Mouse (Mus musculus) layer of hippocampus, adult 9-11 months (tissue): ENCODE results near the gene Cpt1a.

Experiments
- DNase-seq: peaks from one replicate; pipeline ENCODE4 v3.0.0; 2022

The Cpt1a gene

DNA sequence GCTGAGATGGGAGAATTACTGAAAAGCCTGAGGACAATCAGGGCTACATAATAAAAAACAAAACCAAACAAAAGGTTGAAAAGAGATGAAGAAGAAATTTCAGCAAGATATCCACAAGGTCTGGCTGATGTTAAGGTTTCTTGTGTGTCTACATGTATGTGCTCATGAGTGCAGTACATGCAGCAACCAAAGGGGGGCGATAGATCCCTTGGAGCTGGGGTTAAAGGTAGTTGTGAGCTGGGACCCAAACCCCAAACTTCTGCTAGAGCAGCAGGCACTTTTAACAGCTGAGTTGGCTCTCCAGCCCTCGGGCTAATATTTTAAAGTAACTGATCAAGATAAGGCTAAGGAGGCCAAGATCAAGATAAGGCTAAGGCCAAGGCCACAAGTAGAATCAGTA lies 51.9 kb downstream of the Cpt1a start:
- no peak for DNase-seq

- DNase-seq: no peak
Measured at GRCm38 (mm10) chr19:3375945-3376495, 53.9 kb downstream of the Cpt1a start.

DNA sequence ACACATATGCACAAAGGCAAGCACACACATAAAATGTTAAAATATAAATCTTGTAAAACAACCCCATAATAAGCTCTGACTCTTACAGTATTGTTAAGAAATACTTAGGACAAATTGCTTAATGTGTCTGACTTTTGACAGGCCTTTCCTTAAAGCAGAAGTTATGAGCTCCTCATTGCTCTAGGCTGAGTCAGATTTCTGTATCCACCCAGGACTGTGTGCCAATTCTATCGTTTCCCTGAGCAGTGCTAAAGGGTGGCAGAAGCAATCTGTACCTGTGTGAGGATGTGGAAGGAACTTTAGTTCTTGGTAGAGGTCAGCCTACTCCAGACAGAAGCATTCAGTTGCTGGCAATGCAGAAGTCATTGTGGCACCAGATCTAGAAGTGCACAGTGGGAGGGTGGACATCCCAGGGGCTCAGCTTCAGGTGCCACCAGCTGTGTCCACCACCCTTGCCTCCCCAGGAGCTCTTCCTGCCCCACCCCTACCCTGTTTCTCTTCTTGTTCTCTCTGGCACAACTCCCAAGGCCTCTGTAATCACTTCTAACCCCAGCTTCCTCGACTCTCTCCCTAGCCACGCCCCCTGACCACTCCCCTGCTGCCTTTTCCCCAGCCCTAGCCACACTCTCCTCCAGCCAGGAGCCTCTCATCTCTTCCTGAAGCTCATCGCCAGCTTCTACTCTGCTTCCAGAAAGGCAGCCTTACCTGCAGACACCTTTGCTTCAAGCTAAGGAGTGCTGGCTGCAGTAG lies 55.0 kb downstream of the Cpt1a start:
- DNase-seq: no peak

DNA sequence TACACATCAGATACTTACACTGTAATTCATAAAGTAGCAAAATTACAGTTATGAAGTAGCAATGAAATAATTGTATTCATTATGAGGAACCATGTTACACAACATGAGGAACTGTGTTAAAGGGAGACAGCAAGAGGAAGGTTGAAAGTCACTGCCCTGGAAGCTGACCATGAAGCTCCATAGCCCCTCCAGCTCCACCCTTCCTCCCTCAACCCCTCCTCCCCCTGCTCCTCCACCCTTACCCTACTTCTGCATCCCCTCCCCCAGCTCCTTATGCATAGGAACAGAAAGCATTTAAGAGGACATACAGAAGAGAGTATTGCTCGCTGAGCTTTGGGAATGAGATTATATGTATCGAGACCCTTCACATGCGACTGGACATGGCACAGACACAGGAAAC lies 56.5 kb downstream of the Cpt1a start:
- no peak for DNase-seq

DNA sequence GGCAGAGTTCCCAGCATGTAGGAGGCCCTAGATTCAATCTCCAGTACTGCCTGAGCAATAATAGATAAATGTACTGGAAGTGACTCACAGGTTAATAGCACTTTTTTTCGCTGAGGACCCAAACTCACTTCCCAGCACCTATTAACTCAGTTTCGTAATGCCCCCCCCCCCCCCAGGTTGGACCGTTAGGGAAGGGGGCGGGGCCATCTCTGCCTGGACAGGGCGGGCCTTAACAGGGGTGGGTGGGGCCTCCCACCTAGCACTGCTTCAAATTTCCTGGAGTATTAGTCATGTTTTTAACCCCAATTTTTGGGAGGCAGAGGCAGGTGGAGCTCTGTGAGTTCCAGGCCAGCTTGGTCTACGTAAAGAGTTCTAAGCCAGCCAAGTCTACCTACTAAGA lies 65.9 kb downstream of the Cpt1a start:
- no peak for DNase-seq

DNA sequence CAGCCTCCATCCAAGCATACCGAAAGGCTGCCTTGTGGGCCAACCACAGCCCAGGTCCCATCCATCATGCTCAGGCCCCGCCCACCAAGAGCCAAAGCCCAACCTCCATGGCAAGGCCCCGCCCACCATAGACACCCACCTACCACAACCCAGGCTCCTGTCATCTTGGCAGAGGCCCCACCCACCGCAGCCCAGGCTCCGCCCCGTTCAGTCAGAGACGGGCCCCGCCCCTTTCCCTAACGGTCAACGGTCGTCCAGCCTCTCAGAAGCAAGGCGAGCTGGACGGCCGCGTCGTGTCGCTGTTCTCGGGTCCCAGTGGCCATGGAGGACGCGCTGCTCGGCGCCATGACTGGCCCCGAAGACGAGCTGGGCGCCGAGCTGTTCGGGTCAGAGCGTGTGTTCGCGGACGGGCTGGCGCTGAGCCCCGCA lies 66.5 kb downstream of the Cpt1a start, which contains the start of gene Tesmin:
TSS of gene Tesmin (plus strand) at position 229 of the 429 bp plus-strand sequence.
- DNase-seq: peak; percentile 89

DNA sequence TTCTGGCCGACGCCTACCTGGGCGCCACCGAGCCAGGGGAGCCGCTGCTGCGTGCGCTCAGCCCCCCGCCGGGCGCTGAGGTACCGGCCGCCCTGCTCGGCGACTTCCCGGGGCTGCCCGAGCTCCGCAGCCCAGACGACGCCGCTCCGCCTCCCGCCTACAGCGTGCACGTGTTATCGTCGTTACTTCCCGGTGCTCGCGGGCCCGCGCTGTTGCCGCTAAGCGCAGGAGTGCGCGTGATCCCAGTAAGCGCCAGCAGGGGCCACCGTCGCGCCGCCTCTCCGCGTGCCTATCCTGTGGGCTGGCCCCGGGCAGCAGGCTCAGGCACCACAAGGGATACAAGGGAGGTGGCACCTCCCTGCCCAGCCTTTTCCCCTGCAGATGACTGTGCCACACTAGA lies 67.0 kb downstream of the Cpt1a start:
- peak; percentile 84 for DNase-seq

- DNase-seq: no peak
Measured at GRCm38 (mm10) chr19:3392384-3392783, 70.2 kb downstream of the Cpt1a start.

DNA sequence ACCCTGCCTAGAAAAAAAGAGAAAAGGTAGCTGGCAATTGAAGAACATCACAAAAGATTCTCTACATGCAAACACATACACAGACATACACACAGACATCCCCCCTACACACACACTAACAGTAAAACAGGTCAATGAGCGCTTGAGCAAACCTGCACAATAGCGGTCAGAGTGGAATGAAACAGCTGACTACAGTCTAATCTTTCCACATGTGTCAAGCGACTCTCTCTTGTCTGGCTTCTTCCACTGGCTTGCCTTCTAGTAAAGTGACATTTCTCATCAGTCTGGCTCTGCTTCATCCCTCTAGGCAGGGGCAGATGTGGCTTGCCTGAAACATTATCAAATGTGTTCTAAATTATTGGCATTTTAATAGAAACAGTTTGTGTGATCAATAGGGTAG lies 72.1 kb downstream of the Cpt1a start:
- no peak for DNase-seq

DNA sequence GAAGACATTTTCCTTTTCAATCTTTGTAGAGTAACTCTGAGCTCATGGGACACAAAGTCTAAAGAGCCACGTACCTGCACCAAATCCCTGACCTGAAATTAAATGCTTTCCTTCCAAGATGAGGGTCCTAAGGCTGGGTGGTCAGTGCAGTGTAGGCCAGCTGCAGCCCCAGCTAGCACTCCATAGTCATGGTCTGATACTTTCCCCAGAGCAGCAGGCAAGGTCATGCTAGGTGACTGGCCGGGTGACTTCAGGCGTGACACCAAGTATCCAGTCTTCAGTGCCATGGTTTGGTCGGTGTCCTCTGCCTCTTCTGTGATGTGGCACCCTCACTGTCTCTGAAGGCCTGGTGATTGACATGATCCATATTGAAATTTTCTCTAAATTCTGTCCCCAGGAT lies 77.9 kb downstream of the Cpt1a start:
- DNase-seq: no peak

- no peak for DNase-seq
Measured at GRCm38 (mm10) chr19:3401504-3401903, 79.4 kb downstream of the Cpt1a start.

GRCm38 (mm10) chr19:3401943-3402342 lies 79.8 kb downstream of the Cpt1a start:
- DNase-seq: no peak

- DNase-seq: no peak
Measured at GRCm38 (mm10) chr19:3402390-3402789, 80.3 kb downstream of the Cpt1a start.

GRCm38 (mm10) chr19:3404030-3404429 lies 81.9 kb downstream of the Cpt1a start:
- no peak for DNase-seq

GRCm38 (mm10) chr19:3405531-3406281 lies 83.6 kb downstream of the Cpt1a start:
- DNase-seq: no peak

DNA sequence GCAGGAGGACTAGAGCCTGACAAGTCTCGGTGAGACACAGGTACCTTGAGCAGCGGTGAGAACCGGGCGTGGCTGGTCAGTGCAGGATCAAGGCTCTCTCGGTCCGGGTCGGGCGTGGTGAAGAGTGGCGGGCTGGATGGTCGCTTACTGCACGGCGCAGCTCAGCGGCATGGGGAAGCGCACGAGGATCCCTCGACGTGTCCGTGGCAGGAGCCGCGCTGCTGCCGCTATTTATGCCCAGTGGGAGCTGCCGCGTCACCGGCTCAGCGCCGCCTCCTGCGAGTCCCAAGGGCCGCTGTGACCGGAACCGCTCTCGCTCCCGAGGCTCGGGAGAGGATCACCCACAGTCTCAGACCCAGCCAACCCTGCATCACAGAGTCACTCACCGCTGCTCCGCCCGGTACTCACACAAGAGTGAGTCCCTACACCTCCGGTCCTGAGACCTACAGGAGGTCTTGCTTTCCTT lies 92.2 kb downstream of the Cpt1a start, which contains the start of gene Gal:
TSS of gene Gal (minus strand) at position 277 of the 466 bp plus-strand sequence.
- DNase-seq: no peak

GRCm38 (mm10) chr19:3419251-3419650 lies 97.1 kb downstream of the Cpt1a start:
- peak; percentile 42 for DNase-seq

GRCm38 (mm10) chr19:3422488-3422887 lies 100.4 kb downstream of the Cpt1a start:
- no peak for DNase-seq

GRCm38 (mm10) chr19:3422981-3423380 lies 100.8 kb downstream of the Cpt1a start:
- DNase-seq: no peak

DNA sequence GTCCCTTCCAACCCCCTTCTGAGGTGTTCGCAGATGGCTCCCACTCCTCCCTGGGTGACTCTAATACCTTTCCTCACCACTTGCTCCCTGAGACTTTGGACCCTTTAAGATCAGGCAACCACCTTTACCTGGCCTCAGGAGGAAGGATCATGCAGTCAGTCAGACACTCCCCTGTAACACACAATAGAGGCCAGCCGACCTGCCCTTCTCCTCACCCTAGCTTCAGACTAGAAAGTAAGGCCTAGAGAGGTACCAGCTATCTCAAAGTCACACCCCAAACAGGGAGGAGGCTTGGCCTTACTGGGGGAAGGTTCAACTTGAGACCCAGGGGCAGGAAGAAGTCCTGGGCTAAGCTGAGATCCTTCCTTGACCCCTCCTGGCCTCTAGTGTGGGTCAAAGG lies 102.1 kb downstream of the Cpt1a start:
- no peak for DNase-seq

DNA sequence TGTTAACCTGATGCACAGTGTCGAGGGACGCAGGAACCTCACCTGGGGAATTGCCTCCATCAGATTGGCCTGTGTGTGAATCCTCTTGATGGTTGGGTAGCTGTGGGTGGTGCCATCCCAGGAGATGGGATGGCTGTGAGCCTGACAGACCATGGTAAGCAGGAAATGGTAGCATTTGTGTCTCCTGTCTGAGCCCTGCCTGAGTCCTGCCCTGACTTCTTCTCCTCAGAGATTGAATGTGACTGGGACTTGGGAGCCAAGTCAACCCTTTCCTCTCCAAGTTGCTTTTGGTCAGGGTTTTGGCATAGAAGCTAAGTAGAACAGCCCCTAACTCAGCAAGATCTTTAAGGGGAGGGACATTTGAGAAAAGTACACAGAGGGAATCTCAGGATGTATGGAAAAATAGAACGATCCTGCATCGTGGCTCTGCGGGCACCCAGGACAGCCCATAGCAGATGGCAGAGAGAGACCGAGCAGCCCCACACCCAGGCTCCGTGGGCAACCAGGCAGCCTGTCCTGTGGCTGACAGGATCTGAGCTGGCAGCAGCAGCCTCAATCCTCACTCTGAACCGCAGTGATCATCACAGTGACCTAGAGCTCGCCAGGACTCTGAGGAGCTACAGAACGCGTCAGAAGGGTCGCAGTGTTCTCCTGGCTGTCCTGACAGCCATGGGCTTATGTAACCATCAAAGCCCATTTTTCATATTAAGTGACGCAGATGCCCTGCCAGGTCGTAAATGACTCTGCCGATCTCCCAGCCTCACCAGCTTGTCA lies 106.1 kb downstream of the Cpt1a start:
- DNase-seq: no peak

- DNase-seq: no peak
Measured at GRCm38 (mm10) chr19:3429156-3429816, 107.2 kb downstream of the Cpt1a start.
